Mouse (Mus musculus): ENCODE measurements around the gene Pard3. TPM values are rescaled to one million over a fixed set of nuclear protein-coding genes. Genes with fewer than 3 reads are reported as not detected.

Pard3 gene
- polyA plus RNA-seq, 1 experiment, result 58.8 TPM

GRCm38 (mm10) chr8:127440834-127441485, 377.3 kb downstream of the Pard3 start:
- WGBS, result 28% methylated on average over 6 of the region's 6 CpGs
- H3K4me1 ChIP-seq (ENCODE audit: control insufficient read depth, insufficient read depth, low read length), result peaks cover 15% of the 10 kb centered on the region
- peak overlapping the region; percentile 70 for H3K4me3 ChIP-seq (replicated peaks; ENCODE audit: extremely low read depth, low read depth, low read length)
- TF ChIP-seq CTCF (IDR thresholded peaks at IDR 0.05; ENCODE audit: insufficient read depth, low read length) (no peak), POLR2A (IDR thresholded peaks at IDR 0.05; ENCODE audit: borderline replicate concordance, extremely low read depth, low read depth, low read length) (peak; percentile 87; the same call in 1 of the 2 replicates)
- DNase-seq, result peak; percentile 74

- Histone ChIP-seq H3K4me3 (replicated peaks; ENCODE audit: extremely low read depth, low read depth, low read length) (no peak overlapping the region), H3K4me1 (ENCODE audit: control insufficient read depth, insufficient read depth, low read length) (no peaks in the 10 kb centered on the region)
- 78% methylated on average over 1 of the region's 1 CpGs for WGBS
- no peak for TF ChIP-seq CTCF (IDR thresholded peaks at IDR 0.05; ENCODE audit: insufficient read depth, low read length)
- no peak for DNase-seq
Observed at GRCm38 (mm10) chr8:127447401-127447800, 383.7 kb downstream of the Pard3 start.

- H3K4me3 ChIP-seq (replicated peaks; ENCODE audit: extremely low read depth, low read depth, low read length), result no peak overlapping the region
- DNase-seq, result no peak
- TF ChIP-seq POLR2A (IDR thresholded peaks at IDR 0.05; ENCODE audit: borderline replicate concordance, extremely low read depth, low read depth, low read length) (no peak), CTCF (IDR thresholded peaks at IDR 0.05; ENCODE audit: insufficient read depth, low read length) (no peak)
- no peaks in the 10 kb centered on the region for H3K4me1 ChIP-seq (ENCODE audit: control insufficient read depth, insufficient read depth, low read length)
- WGBS, result 88% methylated on average over 6 of the region's 6 CpGs
Observed at GRCm38 (mm10) chr8:127449066-127449840, 385.6 kb downstream of the Pard3 start.

GRCm38 (mm10) chr8:127450954-127451668, 387.4 kb downstream of the Pard3 start:
- WGBS, result 88% methylated on average over 14 of the region's 14 CpGs
- H3K4me3 ChIP-seq (replicated peaks; ENCODE audit: extremely low read depth, low read depth, low read length), result no peak overlapping the region
- no peak for TF ChIP-seq CTCF (IDR thresholded peaks at IDR 0.05; ENCODE audit: insufficient read depth, low read length)
- no peak for TF ChIP-seq POLR2A (IDR thresholded peaks at IDR 0.05; ENCODE audit: borderline replicate concordance, extremely low read depth, low read depth, low read length)
- no peaks in the 10 kb centered on the region for H3K4me1 ChIP-seq (ENCODE audit: control insufficient read depth, insufficient read depth, low read length)
- DNase-seq, result no peak

- WGBS, result 93% methylated on average over 6 of the region's 6 CpGs
- no peak for DNase-seq
- H3K4me1 ChIP-seq (ENCODE audit: control insufficient read depth, insufficient read depth, low read length), result no peaks in the 10 kb centered on the region
- H3K4me3 ChIP-seq (replicated peaks; ENCODE audit: extremely low read depth, low read depth, low read length), result no peak overlapping the region
- no peak for TF ChIP-seq POLR2A (IDR thresholded peaks at IDR 0.05; ENCODE audit: borderline replicate concordance, extremely low read depth, low read depth, low read length)
- no peak for TF ChIP-seq CTCF (IDR thresholded peaks at IDR 0.05; ENCODE audit: insufficient read depth, low read length)
Observed at GRCm38 (mm10) chr8:127452364-127452763, 388.7 kb downstream of the Pard3 start.

- Histone ChIP-seq H3K4me3 (replicated peaks; ENCODE audit: extremely low read depth, low read depth, low read length) (no peak overlapping the region), H3K4me1 (ENCODE audit: control insufficient read depth, insufficient read depth, low read length) (no peaks in the 10 kb centered on the region)
- DNase-seq, result no peak
- WGBS, result 72% methylated on average over 3 of the region's 3 CpGs
- TF ChIP-seq CTCF (IDR thresholded peaks at IDR 0.05; ENCODE audit: insufficient read depth, low read length) (no peak), POLR2A (IDR thresholded peaks at IDR 0.05; ENCODE audit: borderline replicate concordance, extremely low read depth, low read depth, low read length) (no peak)
Observed at GRCm38 (mm10) chr8:127457901-127458300, 394.2 kb downstream of the Pard3 start.

- whole genome bisulfite sequencing, result 82% methylated on average over 3 of the region's 3 CpGs
- Histone ChIP-seq H3K4me1 (ENCODE audit: control insufficient read depth, insufficient read depth, low read length) (no peaks in the 10 kb centered on the region), H3K4me3 (replicated peaks; ENCODE audit: extremely low read depth, low read depth, low read length) (no peak overlapping the region)
- no peak for TF ChIP-seq CTCF (IDR thresholded peaks at IDR 0.05; ENCODE audit: insufficient read depth, low read length)
- TF ChIP-seq POLR2A (IDR thresholded peaks at IDR 0.05; ENCODE audit: borderline replicate concordance, extremely low read depth, low read depth, low read length), result no peak
- no peak for DNase-seq
Observed at GRCm38 (mm10) chr8:127461173-127461572, 397.5 kb downstream of the Pard3 start.

GRCm38 (mm10) chr8:127462378-127462935, 398.8 kb downstream of the Pard3 start:
- Histone ChIP-seq H3K4me3 (replicated peaks; ENCODE audit: extremely low read depth, low read depth, low read length) (no peak overlapping the region), H3K4me1 (ENCODE audit: control insufficient read depth, insufficient read depth, low read length) (no peaks in the 10 kb centered on the region)
- TF ChIP-seq POLR2A (IDR thresholded peaks at IDR 0.05; ENCODE audit: borderline replicate concordance, extremely low read depth, low read depth, low read length), result no peak
- 69% methylated on average over 2 of the region's 2 CpGs for WGBS
- DNase-seq, result no peak

GRCm38 (mm10) chr8:127464300-127464699, 400.6 kb downstream of the Pard3 start:
- TF ChIP-seq POLR2A (IDR thresholded peaks at IDR 0.05; ENCODE audit: borderline replicate concordance, extremely low read depth, low read depth, low read length), result no peak
- TF ChIP-seq CTCF (IDR thresholded peaks at IDR 0.05; ENCODE audit: insufficient read depth, low read length), result no peak
- H3K4me1 ChIP-seq (ENCODE audit: control insufficient read depth, insufficient read depth, low read length), result no peaks in the 10 kb centered on the region
- H3K4me3 ChIP-seq (replicated peaks; ENCODE audit: extremely low read depth, low read depth, low read length), result no peak overlapping the region
- 88% methylated on average over 1 of the region's 1 CpGs for WGBS
- DNase-seq, result no peak

Data from lung, adult 2 months (tissue).